8 mouse cellular contexts compared by ENCODE assay signal in the genomic region with DNA sequence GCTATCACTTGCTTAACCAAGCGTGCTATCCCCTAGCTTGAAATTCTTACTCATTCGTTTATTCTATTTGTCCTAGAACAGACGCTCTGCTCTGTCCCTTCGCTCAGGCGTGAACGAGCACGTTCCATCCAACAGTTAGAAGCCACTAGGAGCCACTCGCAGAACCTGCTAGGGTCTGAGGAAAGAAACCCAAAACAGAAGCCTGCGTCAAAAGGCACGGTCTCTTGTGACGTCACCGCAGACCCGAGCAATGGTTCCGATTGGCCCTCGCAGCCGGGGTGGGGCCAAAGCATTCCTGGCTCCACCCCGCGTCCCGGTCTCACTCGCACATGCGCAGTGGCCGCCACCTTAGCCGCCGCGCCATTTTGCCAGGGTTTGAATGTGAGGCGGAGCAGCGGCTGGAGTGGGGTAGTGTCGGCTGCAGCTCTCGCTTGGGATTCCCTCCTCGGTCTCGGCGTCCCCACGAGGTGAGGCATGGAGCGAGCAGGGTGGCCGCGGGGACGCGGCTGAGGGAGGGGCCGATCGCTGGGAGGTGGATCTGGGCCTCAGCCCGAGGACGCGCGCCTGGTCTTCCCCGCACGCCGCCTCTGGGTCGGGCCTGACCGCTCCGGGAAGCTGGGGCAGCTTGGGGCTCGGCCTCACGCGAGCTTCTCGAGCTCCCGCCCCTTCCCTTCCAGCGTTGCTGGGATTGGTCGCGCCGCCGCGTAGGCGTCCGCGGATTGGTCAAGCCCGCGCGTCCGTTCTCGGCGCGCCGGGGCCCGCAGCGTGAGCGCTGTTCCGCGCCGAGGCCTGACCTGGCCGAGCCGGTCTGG. TPM values are rescaled to one million over a fixed set of nuclear protein-coding genes. Genes with fewer than 3 reads are reported as not detected.
DNase-seq lines count a peak whose midpoint lies in the region; ATAC-seq and TF ChIP-seq lines count a peak whose summit lies in the region.

A gene (plus strand): TSS at position 330 of the 812 bp plus-strand sequence.

- H3K4me1 ChIP-seq in ES-Bruce4 (ENCODE audit: control insufficient read depth, insufficient read depth, low read length), result no peaks in the 10 kb centered on the region
- peaks cover 11% of the 10 kb centered on the region for H3K4me1 ChIP-seq in forebrain, embryonic 13.5 days
- H3K4me1 ChIP-seq in liver, postnatal 0 days (ENCODE audit: insufficient read depth), result peaks cover 15% of the 10 kb centered on the region
- peaks cover 9% of the 10 kb centered on the region for H3K4me1 ChIP-seq in neural tube, embryonic 14.5 days (ENCODE audit: control insufficient read depth, insufficient read depth, low read length)

- ATAC-seq in cerebellum, adult (ENCODE audit: insufficient number of reproducible peaks, low FRiP score, low TSS enrichment), result peak; percentile 95
- peak; percentile 97 for ATAC-seq in forebrain, embryonic 13.5 days
- ATAC-seq in liver, postnatal 0 days, result peak; percentile 96
- peak; percentile 96 for ATAC-seq in neural tube, embryonic 14.5 days (ENCODE audit: low read depth)

- H3K36me3 ChIP-seq in ES-Bruce4 (ENCODE audit: control insufficient read depth, insufficient read depth, low read length, poor library complexity, severe bottlenecking), result peaks cover 12% of the 10 kb centered on the region
- peaks cover 5% of the 10 kb centered on the region; the same call in 1 of the 2 replicates for H3K36me3 ChIP-seq in forebrain, embryonic 13.5 days (ENCODE audit: poor library complexity, severe bottlenecking)
- H3K36me3 ChIP-seq in liver, postnatal 0 days (replicated peaks; ENCODE audit: insufficient read depth, low read length), result peaks cover 7% of the 10 kb centered on the region
- H3K36me3 ChIP-seq in neural tube, embryonic 14.5 days (ENCODE audit: control insufficient read depth, insufficient read depth, low read length), result no peaks in the 10 kb centered on the region

- peak within 1 kb of the TSS; percentile 89 for H3K4me3 ChIP-seq in ES-Bruce4 (ENCODE audit: low read depth, low read length)
- H3K4me3 ChIP-seq in forebrain, embryonic 13.5 days, result peak within 1 kb of the TSS; percentile 89
- H3K4me3 ChIP-seq in liver, postnatal 0 days (ENCODE audit: low read depth, low read length), result peak within 1 kb of the TSS; percentile 95
- H3K4me3 ChIP-seq in neural tube, embryonic 14.5 days (ENCODE audit: low read depth, low read length), result peak within 1 kb of the TSS; percentile 69

- intact Hi-C loops in heart, postnatal 10 days (cut with DNase I), result no loop called here

- peak within 1 kb of the TSS; percentile 91 for H3K9ac ChIP-seq in ES-Bruce4 (ENCODE audit: low read depth, poor library complexity, severe bottlenecking)
- H3K9ac ChIP-seq in forebrain, embryonic 13.5 days, result peak within 1 kb of the TSS; percentile 91
- H3K9ac ChIP-seq in liver, postnatal 0 days (replicated peaks), result peak within 1 kb of the TSS; percentile 99
- peak within 1 kb of the TSS; percentile 79 for H3K9ac ChIP-seq in neural tube, embryonic 14.5 days (replicated peaks; ENCODE audit: low read depth, low read length)

- peak; percentile 80 for TF ChIP-seq POLR2A in ES-Bruce4 (IDR thresholded peaks at IDR 0.05; ENCODE audit: insufficient read depth, low read length)

- DNase-seq in heart, postnatal 10 days, result peak; percentile 98 to 99
- peak; percentile 86 for DNase-seq in large intestine, adult 2 months (ENCODE audit: low read depth, low spot score)
- DNase-seq in liver, postnatal 0 days, result peak; percentile 99
- DNase-seq in testis, postnatal 10 days (ENCODE audit: low spot score), result peak; percentile 99

- no peaks in the 10 kb centered on the region for H3K9me3 ChIP-seq in ES-Bruce4 (replicated peaks; ENCODE audit: control insufficient read depth, insufficient read depth, low read length, poor library complexity, severe bottlenecking)
- no peaks in the 10 kb centered on the region; the same call in 1 of the 2 replicates for H3K9me3 ChIP-seq in forebrain, embryonic 13.5 days (replicated peaks)
- no peaks in the 10 kb centered on the region for H3K9me3 ChIP-seq in liver, postnatal 0 days (ENCODE audit: low read length)
- H3K9me3 ChIP-seq in neural tube, embryonic 14.5 days (ENCODE audit: control insufficient read depth, low read length), result no peaks in the 10 kb centered on the region

- WGBS in forebrain, embryonic 13.5 days, result under 1% methylated on average over 55 of the region's 80 CpGs
- WGBS in large intestine, adult 2 months, result under 1% methylated on average over 80 of the region's 80 CpGs
- WGBS in liver, postnatal 0 days (ENCODE audit: insufficient replicate concordance), result under 1% methylated on average over 71 of the region's 80 CpGs
- WGBS in neural tube, embryonic 14.5 days, result under 1% methylated on average over 79 of the region's 80 CpGs

- TF ChIP-seq EP300 in ES-Bruce4 (IDR thresholded peaks at IDR 0.05; ENCODE audit: insufficient read depth, low read depth, low read length), result no peak
- TF ChIP-seq EP300 in liver, postnatal 0 days (IDR thresholded peaks at IDR 0.05; ENCODE audit: low read depth), result no peak

- no peaks in the 10 kb centered on the region for H3K27me3 ChIP-seq in ES-Bruce4 (ENCODE audit: control insufficient read depth, insufficient read depth, low read length, poor library complexity, severe bottlenecking)
- no peaks in the 10 kb centered on the region for H3K27me3 ChIP-seq in forebrain, embryonic 13.5 days
- no peaks in the 10 kb centered on the region for H3K27me3 ChIP-seq in liver, postnatal 0 days (ENCODE audit: insufficient read depth, low read length)
- H3K27me3 ChIP-seq in neural tube, embryonic 14.5 days (ENCODE audit: control insufficient read depth, insufficient read depth, low read length), result no peaks in the 10 kb centered on the region

- peak within 1 kb of the TSS; percentile 60 for H3K27ac ChIP-seq in ES-Bruce4 (ENCODE audit: insufficient read depth, low read length)
- H3K27ac ChIP-seq in forebrain, embryonic 13.5 days, result peak within 1 kb of the TSS; percentile 99
- H3K27ac ChIP-seq in liver, postnatal 0 days (ENCODE audit: low read depth), result peak within 1 kb of the TSS; percentile 100
- H3K27ac ChIP-seq in neural tube, embryonic 14.5 days (ENCODE audit: low read depth, low read length), result peak within 1 kb of the TSS; percentile 95

- peak within 1 kb of the TSS; percentile 99 for H3K4me2 ChIP-seq in forebrain, embryonic 13.5 days
- peak within 1 kb of the TSS; percentile 94 for H3K4me2 ChIP-seq in liver, postnatal 0 days (ENCODE audit: low read depth, low read length)
- H3K4me2 ChIP-seq in neural tube, embryonic 14.5 days (ENCODE audit: low read depth, low read length), result peak within 1 kb of the TSS; percentile 95

- no peak for TF ChIP-seq CTCF in ES-Bruce4 (IDR thresholded peaks at IDR 0.05; ENCODE audit: low read depth, low read length)
- TF ChIP-seq CTCF in liver, postnatal 0 days (IDR thresholded peaks at IDR 0.05; ENCODE audit: low read depth), result peak; percentile 1; the same call in 1 of the 2 replicates

RNA-seq across cellular contexts. Expression of the gene that starts here (rescaled TPM):
- polyA plus RNA-seq in ES-Bruce4 (2011; ENCODE audit: insufficient read depth, insufficient read length, low read depth, missing spikeins), result 273 and 298 TPM in 2 replicates
- polyA plus RNA-seq in forebrain, embryonic 13.5 days (2015; fragmentation: Nextera tagmentation; extraction: Ambion mirVana), result 122 and 134 TPM in 2 replicates
- total RNA-seq in heart, postnatal 10 days (2021), result 10 to 100 TPM; 48.0 to 53.0 TPM
- polyA plus RNA-seq in large intestine, adult 2 months (2012; rRNA removed), result 13.7 and 13.8 TPM in 2 replicates
- polyA plus RNA-seq in liver, postnatal 0 days (2015; fragmentation: Nextera tagmentation; extraction: Ambion mirVana), result 19.0 and 23.3 TPM in 2 replicates
- 117 and 121 TPM in 2 replicates for polyA plus RNA-seq in neural tube, embryonic 14.5 days (2014; fragmentation: Nextera tagmentation; extraction: Ambion mirVana)

Comparison
In these comparisons a context has a peak if more than half of its experiments do, and no peak if none do; other contexts are left out.
1. Peak in every context shown above with its lines: DNase-seq, ATAC-seq, H3K4me3 ChIP-seq and H3K27ac ChIP-seq.